10 mouse cellular contexts compared by ENCODE assay signal in the genomic region with DNA sequence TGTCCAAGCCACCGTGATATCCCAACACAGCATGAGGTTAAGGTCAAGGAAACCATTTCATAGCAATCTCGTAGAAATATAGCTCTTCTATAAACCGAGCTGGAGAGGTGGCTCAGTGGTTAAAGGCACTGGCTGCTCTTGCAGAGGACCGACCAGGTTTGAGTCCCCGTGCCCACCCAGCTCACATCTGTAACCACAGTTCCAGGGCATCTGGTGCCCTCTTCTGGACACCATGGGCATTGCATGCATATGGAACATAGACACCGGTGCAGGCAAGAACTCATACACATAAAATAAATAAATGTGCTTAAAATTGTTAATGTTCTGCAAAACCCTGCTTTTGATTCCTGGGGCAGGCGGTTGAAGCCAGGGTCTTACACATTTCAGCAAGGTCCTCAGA. TPM values are rescaled to one million over a fixed set of nuclear protein-coding genes. Genes with fewer than 3 reads are reported as not detected.
DNase-seq lines count a peak whose midpoint lies in the region; ATAC-seq lines count a peak whose summit lies in the region.
"Had no signal": no experiment of that assay in that cellular context is flagged by ENCODE, and none has a peak within 500 bp of the region (broad histone marks: within the 10 kb centered on the region; RNA-seq: fewer than 3 reads in every experiment).

No protein-coding gene starts in this region.

- H3K27me3 ChIP-seq in hindbrain, embryonic 10.5 days (ENCODE audit: insufficient read depth, poor library complexity, severe bottlenecking): no peaks in the 10 kb centered on the region
- H3K27me3 ChIP-seq in hindbrain, embryonic 16.5 days (replicated peaks; ENCODE audit: control insufficient read depth, insufficient read depth, low read length): no peaks in the 10 kb centered on the region
- no peaks in the 10 kb centered on the region for H3K27me3 ChIP-seq in forebrain, embryonic 16.5 days (replicated peaks; ENCODE audit: control insufficient read depth, insufficient read depth, low read length)
- H3K27me3 ChIP-seq: hindbrain, embryonic 15.5 days; midbrain, embryonic 12.5 days had no signal

- peak; percentile 30 for DNase-seq in hindbrain, embryonic 10.5 days (ENCODE audit: low spot score)
- DNase-seq in A20 (ENCODE audit: low read depth, low spot score) (peak; percentile 69), NIH3T3 (ENCODE audit: low read depth) (peak; percentile 64)
- DNase-seq in lung, postnatal 14 days: peak; percentile 46
- DNase-seq in right cerebral cortex, adult 18-20 months: no peak
- no peak for DNase-seq in right cerebral cortex, postnatal 25 days

- no peak overlapping the region for H3K4me3 ChIP-seq in hindbrain, embryonic 10.5 days
- no peak overlapping the region for H3K4me3 ChIP-seq in hindbrain, embryonic 16.5 days (ENCODE audit: low read length)
- H3K4me3 ChIP-seq in forebrain, embryonic 16.5 days (replicated peaks; ENCODE audit: low read length): no peak overlapping the region
- H3K4me3 ChIP-seq: hindbrain, embryonic 15.5 days; midbrain, embryonic 12.5 days had no signal

- no peak overlapping the region for H3K27ac ChIP-seq in hindbrain, embryonic 10.5 days
- no peak overlapping the region for H3K27ac ChIP-seq in hindbrain, embryonic 16.5 days (ENCODE audit: low read depth, low read length)
- H3K27ac ChIP-seq in forebrain, embryonic 16.5 days (ENCODE audit: low read length): no peak overlapping the region
- H3K27ac ChIP-seq: hindbrain, embryonic 15.5 days; midbrain, embryonic 12.5 days had no signal

- H3K9ac ChIP-seq in hindbrain, embryonic 16.5 days (ENCODE audit: low read depth, low read length): no peak overlapping the region
- no peak overlapping the region for H3K9ac ChIP-seq in forebrain, embryonic 16.5 days (replicated peaks; ENCODE audit: low read depth, low read length)
- H3K9ac ChIP-seq: hindbrain, embryonic 15.5 days; midbrain, embryonic 12.5 days had no signal

- H3K4me1 ChIP-seq in hindbrain, embryonic 10.5 days (replicated peaks): peaks cover 4% of the 10 kb centered on the region
- H3K4me1 ChIP-seq in hindbrain, embryonic 16.5 days (ENCODE audit: control insufficient read depth, insufficient read depth, low read depth, low read length): peaks cover 3% of the 10 kb centered on the region
- H3K4me1 ChIP-seq in forebrain, embryonic 16.5 days (replicated peaks; ENCODE audit: control insufficient read depth, insufficient read depth, low read length): peaks cover 4% of the 10 kb centered on the region; the same call in 1 of the 2 replicates

- peaks cover 14% of the 10 kb centered on the region; the same call in 1 of the 2 replicates for H3K9me3 ChIP-seq in hindbrain, embryonic 10.5 days
- no peaks in the 10 kb centered on the region for H3K9me3 ChIP-seq in hindbrain, embryonic 16.5 days (ENCODE audit: control insufficient read depth, low read length)
- H3K9me3 ChIP-seq in forebrain, embryonic 16.5 days (ENCODE audit: control insufficient read depth, low read length): no peaks in the 10 kb centered on the region; the same call in 1 of the 2 replicates
- H3K9me3 ChIP-seq: hindbrain, embryonic 15.5 days; midbrain, embryonic 12.5 days had no signal

- no peak overlapping the region for H3K4me2 ChIP-seq in hindbrain, embryonic 16.5 days (ENCODE audit: low read length)
- H3K4me2 ChIP-seq in forebrain, embryonic 16.5 days (ENCODE audit: low read length): no peak overlapping the region
- H3K4me2 ChIP-seq: hindbrain, embryonic 15.5 days; midbrain, embryonic 12.5 days had no signal

- H3K36me3 ChIP-seq in hindbrain, embryonic 10.5 days: no peaks in the 10 kb centered on the region
- H3K36me3 ChIP-seq in hindbrain, embryonic 16.5 days (ENCODE audit: control insufficient read depth, insufficient read depth, low read length): no peaks in the 10 kb centered on the region
- H3K36me3 ChIP-seq in forebrain, embryonic 16.5 days (ENCODE audit: control insufficient read depth, insufficient read depth): no peaks in the 10 kb centered on the region
- H3K36me3 ChIP-seq: hindbrain, embryonic 15.5 days; midbrain, embryonic 12.5 days had no signal

- 74% methylated on average over 7 of the region's 7 CpGs for WGBS in hindbrain, embryonic 10.5 days
- 71% methylated on average over 7 of the region's 7 CpGs for WGBS in hindbrain, embryonic 16.5 days
- 69% methylated on average over 7 of the region's 7 CpGs for WGBS in forebrain, embryonic 16.5 days

- ATAC-seq in hindbrain, embryonic 16.5 days: no peak
- ATAC-seq in forebrain, embryonic 16.5 days: no peak

RNA-seq across cellular contexts. Expression of gene Cadm4, which starts 8.9 kb away (rescaled TPM):
- polyA plus RNA-seq in hindbrain, embryonic 10.5 days (2016; fragmentation: Nextera tagmentation; extraction: Ambion mirVana): 12.1 and 38.6 TPM in 2 replicates
- polyA plus RNA-seq in hindbrain, embryonic 16.5 days (2015; fragmentation: Nextera tagmentation; extraction: Ambion mirVana): 47.0 and 68.0 TPM in 2 replicates
- polyA plus RNA-seq in forebrain, embryonic 16.5 days (2015; fragmentation: Nextera tagmentation; extraction: Ambion mirVana): 67.8 and 86.8 TPM in 2 replicates

RNA-seq across cellular contexts. Expression of gene Plaur, which starts 10.7 kb away (rescaled TPM):
- polyA plus RNA-seq in hindbrain, embryonic 10.5 days (2016; fragmentation: Nextera tagmentation; extraction: Ambion mirVana): 0.77 and 1.9 TPM in 2 replicates
- polyA plus RNA-seq in hindbrain, embryonic 16.5 days (2015; fragmentation: Nextera tagmentation; extraction: Ambion mirVana): 1.8 and 2.2 TPM in 2 replicates
- polyA plus RNA-seq in forebrain, embryonic 16.5 days (2015; fragmentation: Nextera tagmentation; extraction: Ambion mirVana): 2.1 and 2.3 TPM in 2 replicates

RNA-seq across cellular contexts. Expression of gene Irgc1, which starts 20.8 kb away (rescaled TPM):
- not detected in 2 replicates for polyA plus RNA-seq in hindbrain, embryonic 10.5 days (2016; fragmentation: Nextera tagmentation; extraction: Ambion mirVana)
- polyA plus RNA-seq in hindbrain, embryonic 16.5 days (2015; fragmentation: Nextera tagmentation; extraction: Ambion mirVana): not detected in 2 replicates
- polyA plus RNA-seq in forebrain, embryonic 16.5 days (2015; fragmentation: Nextera tagmentation; extraction: Ambion mirVana): not detected in 2 replicates
- polyA plus RNA-seq: hindbrain, embryonic 15.5 days; midbrain, embryonic 12.5 days had no signal

RNA-seq across cellular contexts. Expression of gene Zfp428, which starts 33.9 kb away (rescaled TPM):
- polyA plus RNA-seq in hindbrain, embryonic 10.5 days (2016; fragmentation: Nextera tagmentation; extraction: Ambion mirVana): 109 and 150 TPM in 2 replicates
- polyA plus RNA-seq in hindbrain, embryonic 16.5 days (2015; fragmentation: Nextera tagmentation; extraction: Ambion mirVana): 272 and 277 TPM in 2 replicates
- polyA plus RNA-seq in forebrain, embryonic 16.5 days (2015; fragmentation: Nextera tagmentation; extraction: Ambion mirVana): 267 and 282 TPM in 2 replicates

RNA-seq across cellular contexts. Expression of gene AC161166.1, which starts 39.3 kb away (rescaled TPM):
- 1.1 TPM in 2 replicates for polyA plus RNA-seq in hindbrain, embryonic 10.5 days (2016; fragmentation: Nextera tagmentation; extraction: Ambion mirVana)
- polyA plus RNA-seq in hindbrain, embryonic 16.5 days (2015; fragmentation: Nextera tagmentation; extraction: Ambion mirVana): 1.0 and 1.1 TPM in 2 replicates
- 1.2 and 1.9 TPM in 2 replicates for polyA plus RNA-seq in forebrain, embryonic 16.5 days (2015; fragmentation: Nextera tagmentation; extraction: Ambion mirVana)

Comparison
In these comparisons a context has a peak if more than half of its experiments do, and no peak if none do; other contexts are left out.
1. DNase-seq: peak in hindbrain, embryonic 10.5 days (single experiment), A20 (single experiment), NIH3T3 (single experiment) and lung, postnatal 14 days (single experiment); none in right cerebral cortex, adult 18-20 months (single experiment) and right cerebral cortex, postnatal 25 days (single experiment).